Mouse (Mus musculus) right cerebral cortex, adult 2 months (tissue): Measurements from ENCODE around the gene Col6a3.

Experiments used
- DNase-seq, 2 experiments: peaks; one replicate each; pipeline ENCODE4 v3.0.0; 2021 to 2022; ENCODE audit warnings: low spot score in 2 of 2

Gene Col6a3

GRCm38 (mm10) chr1:90843836-90844235, at the start of gene Col6a3:
TSS of gene Col6a3 (minus strand) at chr1:90843971.
- no peak for DNase-seq

GRCm38 (mm10) chr1:90885771-90886460, 42.1 kb upstream of the Col6a3 start:
- DNase-seq = no peak

GRCm38 (mm10) chr1:90876486-90877270, 32.9 kb upstream of the Col6a3 start:
- no peak for DNase-seq

DNA sequence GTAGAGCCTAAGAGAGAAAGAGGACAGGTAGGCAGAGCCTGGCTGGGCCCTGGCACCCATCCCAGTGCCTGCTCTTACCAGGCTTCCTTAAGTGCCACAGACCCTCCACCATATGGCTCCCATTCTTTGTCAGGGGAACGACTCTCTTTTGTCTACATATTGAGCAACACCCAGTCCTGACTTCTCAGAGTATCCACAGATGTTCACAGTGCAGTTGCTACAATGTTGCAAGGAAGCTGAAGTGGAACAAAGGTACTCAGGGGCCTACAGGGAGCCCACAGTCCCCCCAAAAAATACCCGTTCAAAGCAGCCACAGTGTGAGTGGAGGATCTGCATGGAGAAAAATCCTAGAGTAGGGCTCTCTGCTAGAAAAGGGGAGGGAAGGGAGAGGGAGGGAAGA, 32.2 kb upstream of the Col6a3 start:
- no peak for DNase-seq

- DNase-seq = no peak
Observed at GRCm38 (mm10) chr1:90875371-90875770, 31.6 kb upstream of the Col6a3 start.

DNA sequence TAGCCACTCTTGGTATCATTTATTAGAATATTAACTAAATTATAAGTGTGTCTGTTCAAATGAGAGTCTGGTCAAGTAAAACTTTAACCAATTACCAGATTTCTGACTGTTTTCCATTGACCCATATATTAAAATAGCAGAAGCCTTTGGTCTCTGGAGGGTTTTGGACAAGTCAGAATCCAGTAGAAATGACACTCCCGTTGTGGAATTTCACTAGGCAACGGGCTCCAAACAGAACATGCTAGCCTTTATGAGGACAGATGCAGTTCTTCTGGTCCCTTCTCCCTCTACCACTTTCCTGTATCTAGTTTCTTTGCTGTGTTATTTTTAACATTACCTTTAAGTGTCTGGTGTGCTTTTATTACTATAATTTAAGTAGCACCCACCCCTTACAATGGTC, 26.8 kb upstream of the Col6a3 start:
- DNase-seq = no peak

GRCm38 (mm10) chr1:90866734-90867133, 23.0 kb upstream of the Col6a3 start:
- DNase-seq = no peak

- DNase-seq = no peak
Observed at GRCm38 (mm10) chr1:90855880-90856279, 12.1 kb upstream of the Col6a3 start.

DNA sequence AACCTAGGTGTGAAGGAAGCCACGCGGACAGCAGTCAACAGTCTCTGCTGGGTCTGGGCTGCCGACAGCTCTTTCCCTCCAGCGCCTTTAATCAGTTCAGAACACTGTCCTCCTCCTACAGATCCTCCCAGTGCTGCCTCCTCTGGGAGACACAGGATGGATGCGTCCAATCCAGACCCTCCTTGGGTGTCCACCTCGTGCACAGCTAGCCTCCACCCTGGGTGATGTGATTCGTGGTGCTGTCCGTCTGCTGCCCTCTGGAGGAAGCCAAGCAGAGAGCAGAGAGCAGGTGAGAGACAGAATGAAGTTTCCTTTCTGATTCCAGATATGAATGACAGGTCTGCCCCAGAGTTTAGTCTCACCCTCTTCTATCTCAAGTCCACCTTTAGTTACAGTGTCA, 6.1 kb upstream of the Col6a3 start:
- DNase-seq = peak; percentile 33 to 34

- DNase-seq = no peak
Observed at GRCm38 (mm10) chr1:90845206-90845605, 1.4 kb upstream of the Col6a3 start.

DNA sequence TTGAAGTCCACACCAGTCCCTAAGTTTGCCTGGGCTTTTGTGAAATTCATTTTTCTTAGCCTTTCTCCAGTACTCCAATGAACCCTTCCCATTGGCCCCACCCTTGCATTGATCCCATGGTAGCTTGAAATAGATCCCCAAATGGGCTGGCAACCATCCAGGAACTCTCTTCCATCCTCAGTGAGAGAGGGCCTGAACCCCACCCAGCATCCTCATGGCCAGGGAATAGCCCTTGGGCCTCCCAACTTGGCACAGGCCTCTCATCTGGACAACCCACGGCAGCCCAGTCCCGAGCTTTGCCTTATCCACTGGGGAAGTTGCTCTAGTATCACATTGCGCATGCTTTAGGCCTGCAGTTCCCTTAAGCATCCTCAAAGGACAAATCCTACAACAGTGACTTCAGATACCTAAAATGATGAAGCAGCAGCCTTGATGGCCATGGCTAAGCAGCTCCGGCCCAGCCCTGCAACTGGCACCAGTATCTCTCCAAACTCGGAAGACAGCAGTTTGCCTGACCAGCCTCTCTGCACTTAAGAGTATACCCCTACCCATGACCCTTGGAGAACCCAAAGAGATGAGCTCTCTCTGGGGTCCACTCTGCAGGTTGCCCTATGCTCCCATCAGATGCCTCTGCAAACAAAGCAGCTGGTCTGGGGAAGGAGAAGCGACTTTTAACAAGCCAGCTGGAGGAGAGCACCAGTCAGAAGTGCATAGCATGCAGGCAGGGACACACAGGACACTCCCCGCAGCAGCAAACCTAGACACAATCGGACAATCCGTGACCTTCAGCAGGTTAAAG, 783 bp downstream of the Col6a3 start:
- no peak for DNase-seq

- DNase-seq = peak; percentile 59 to 70
Observed at GRCm38 (mm10) chr1:90840250-90840649, 3.5 kb downstream of the Col6a3 start.

DNA sequence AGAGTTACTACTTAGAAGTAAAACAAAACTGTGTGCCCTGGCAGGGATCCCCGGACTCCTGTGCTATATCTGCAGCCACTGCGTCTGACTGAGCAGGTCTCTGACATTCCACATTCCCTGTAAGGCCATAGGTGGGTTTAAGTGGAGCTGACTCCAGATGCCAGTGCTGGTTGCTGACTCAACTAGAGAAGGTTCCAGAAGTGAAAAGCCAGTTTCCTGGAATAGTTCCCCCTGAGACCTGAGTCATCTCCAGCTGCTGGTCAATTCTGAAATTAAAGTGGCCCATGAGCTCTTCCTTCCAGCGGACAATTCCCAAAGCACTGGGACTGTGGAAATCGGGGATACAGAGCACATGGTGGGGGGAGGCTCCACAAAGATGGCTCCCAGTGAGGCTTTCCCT, 5.1 kb downstream of the Col6a3 start:
- peak in 1 of 2 experiments; percentile 20 for DNase-seq

GRCm38 (mm10) chr1:90838221-90838620, 5.5 kb downstream of the Col6a3 start:
- peak; percentile 71 to 79 for DNase-seq

- no peak for DNase-seq
Observed at GRCm38 (mm10) chr1:90836178-90836740, 7.5 kb downstream of the Col6a3 start.

DNA sequence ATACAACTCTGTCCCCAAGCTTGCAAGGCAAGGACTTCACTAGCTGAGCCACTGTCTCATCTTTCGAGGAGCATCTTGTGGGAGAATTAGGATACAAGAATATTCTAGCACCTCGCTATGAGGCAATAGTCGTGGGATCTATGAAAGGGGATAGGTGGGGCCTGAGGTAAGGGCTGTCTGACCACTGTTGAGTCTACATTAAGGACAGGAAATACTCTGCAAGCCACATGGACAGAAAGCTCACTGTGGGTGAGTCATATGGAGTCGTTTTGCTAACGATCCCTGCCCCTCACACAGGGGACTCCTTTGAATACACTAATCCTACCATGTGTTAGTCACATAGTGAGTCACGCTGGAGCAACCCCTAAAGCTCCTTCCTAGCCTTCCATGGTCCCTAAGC, 9.1 kb downstream of the Col6a3 start:
- no peak for DNase-seq

DNA sequence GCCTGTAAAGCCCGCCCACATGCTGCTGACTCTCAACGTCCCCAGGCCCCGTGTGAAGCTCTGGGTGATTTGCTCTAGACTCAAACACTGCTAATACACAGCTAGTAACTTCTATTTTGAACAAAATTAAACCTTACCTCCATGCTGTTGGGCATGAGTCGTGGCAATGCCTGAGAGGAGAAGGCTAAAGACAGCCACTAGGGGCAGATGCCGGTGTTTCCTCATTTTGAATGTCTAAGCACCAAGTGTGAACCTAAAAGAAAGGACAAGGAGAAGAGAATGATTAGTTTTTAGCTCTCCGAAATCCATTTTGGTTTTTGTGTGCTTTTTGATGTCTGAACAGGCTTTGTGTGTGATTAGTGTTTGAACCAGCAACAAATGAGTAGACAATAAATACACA, 13.8 kb downstream of the Col6a3 start:
- peak in 1 of 2 experiments; percentile 10 for DNase-seq

GRCm38 (mm10) chr1:90813226-90813625, 30.5 kb downstream of the Col6a3 start:
- no peak for DNase-seq

DNA sequence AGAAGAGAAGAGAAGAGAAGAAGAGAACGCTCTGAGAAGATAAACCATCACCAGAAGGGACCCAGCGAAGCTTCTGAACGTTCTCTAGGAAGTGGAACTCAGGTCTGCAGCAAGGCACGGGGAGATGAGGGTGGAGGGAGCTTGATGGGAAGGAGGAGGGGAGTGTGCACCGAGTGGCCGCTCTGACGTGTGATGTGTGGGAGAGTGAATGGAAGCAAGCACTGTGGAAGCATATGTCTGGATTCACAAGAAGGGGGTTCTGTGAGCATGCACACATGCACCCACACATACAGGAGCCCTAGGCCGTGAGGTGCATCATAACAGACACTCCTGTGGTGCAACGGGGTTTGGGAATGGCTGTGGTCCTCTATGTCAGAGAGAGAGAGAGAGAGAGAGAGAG, 34.8 kb downstream of the Col6a3 start:
- DNase-seq = peak; percentile 7

DNA sequence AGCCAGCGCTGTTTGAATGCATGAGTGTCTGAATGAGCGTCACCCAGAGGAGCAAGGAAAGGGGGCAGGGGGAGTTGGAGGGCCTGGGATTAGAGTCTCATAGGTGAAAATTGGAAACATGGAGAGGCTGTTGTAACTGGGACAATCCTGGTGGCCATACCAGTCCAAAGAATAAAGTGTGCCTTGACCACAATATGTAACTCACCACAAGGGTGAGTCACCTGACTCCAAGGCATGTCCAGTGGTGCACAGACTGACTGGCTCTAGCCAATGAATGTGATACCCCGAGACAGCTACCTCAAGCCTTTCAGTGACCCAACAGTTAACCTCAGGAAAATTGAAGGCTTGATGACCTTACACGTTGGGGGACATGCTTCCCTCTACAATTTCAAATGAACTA, 40.7 kb downstream of the Col6a3 start:
- no peak for DNase-seq

DNA sequence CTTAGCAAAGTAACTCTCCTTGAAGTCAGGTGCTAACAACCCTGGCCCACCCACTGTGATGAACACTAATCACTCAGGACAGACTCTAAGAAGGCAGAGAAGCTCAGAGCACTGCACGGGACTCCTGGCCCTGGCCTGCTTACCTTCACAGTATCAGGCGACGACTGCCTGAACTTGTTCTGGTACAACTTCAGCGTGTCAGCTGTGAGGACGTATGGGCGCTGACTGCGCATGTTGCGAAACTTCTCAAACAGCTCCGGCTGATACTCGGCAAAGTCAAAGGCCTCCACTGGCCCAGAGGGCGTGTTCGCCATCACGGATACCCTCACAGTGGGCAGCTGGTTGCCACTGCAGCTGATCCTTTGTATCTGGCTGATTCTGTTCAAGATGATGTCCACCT, 42.7 kb downstream of the Col6a3 start:
- DNase-seq = no peak

DNA sequence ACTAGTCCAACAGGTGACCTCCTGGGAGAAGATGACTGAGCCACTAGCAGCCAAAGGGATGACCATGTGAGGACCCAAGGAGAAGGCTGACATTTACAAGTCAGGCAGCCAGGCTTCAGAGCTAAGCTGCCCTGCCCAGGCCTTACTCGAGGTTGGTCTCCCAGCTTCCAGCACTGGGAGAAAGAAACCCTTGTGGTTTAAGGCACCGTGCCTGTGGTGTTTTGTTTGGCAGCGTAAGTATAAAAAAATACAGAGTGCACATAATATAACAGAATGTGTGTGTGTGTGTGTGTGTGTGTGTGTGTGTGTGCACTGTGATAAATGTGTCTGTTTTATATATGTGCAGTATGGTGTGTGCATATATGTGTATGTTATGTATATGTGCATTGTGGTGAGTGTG, 43.3 kb downstream of the Col6a3 start:
- no peak for DNase-seq
